ENCODE assay signal across 11 mouse cellular contexts in the genomic region with DNA sequence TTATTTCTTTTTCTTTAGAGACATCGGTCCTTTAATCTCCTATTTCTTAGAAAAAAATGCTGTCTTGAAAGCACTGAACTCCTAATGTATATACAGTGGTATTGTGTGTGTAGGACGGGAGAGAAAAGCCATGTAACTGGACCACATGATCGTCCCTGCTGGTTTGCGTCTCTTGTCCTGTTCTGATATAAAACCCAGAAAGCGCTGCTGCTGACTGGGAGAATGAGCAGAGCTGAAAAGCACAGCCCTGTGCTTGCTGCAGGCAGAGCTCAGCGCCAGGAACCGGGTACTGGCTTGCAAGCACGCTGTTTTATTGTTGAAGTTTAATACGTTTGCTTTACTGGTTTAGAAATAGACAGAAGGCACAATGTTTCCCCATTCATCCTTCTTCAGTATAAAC.
A peak's percentile ranks its signal among the peaks of the same experiment; 100 is the strongest.
DNase-seq lines count a peak whose midpoint lies in the region; ATAC-seq and TF ChIP-seq lines count a peak whose summit lies in the region.
"Had no signal": no experiment of that assay in that cellular context is flagged by ENCODE, and none has a peak within 500 bp of the region (broad histone marks: within the 10 kb centered on the region; RNA-seq: fewer than 3 reads in every experiment).

No protein-coding gene starts in this region.

- WGBS in hindbrain, embryonic 13.5 days, result 71% methylated on average over 9 of the region's 9 CpGs
- 77% methylated on average over 9 of the region's 9 CpGs for WGBS in hindbrain, embryonic 11.5 days
- WGBS in limb, embryonic 14.5 days, result 23% methylated on average over 9 of the region's 9 CpGs

- no peak overlapping the region for H3K4me3 ChIP-seq in hindbrain, embryonic 13.5 days
- H3K4me3 ChIP-seq in hindbrain, embryonic 11.5 days (ENCODE audit: low read depth, low read length), result no peak overlapping the region
- H3K4me3 ChIP-seq in limb, embryonic 14.5 days (replicated peaks; ENCODE audit: low read length), result no peak overlapping the region
- H3K4me3 ChIP-seq: kidney, embryonic 15.5 days; midbrain, embryonic 12.5 days had no signal

- DNase-seq in hindbrain, embryonic 11.5 days (ENCODE audit: low spot score), result no peak
- peak; percentile 21 to 31 for DNase-seq in right cerebral cortex, adult 2 months (ENCODE audit: low spot score in 2 of 2)
- no peak for DNase-seq in right cerebral cortex, postnatal 25 days
- peak; percentile 15 for DNase-seq in limb, embryonic 14.5 days (ENCODE audit: low spot score)
- DNase-seq in liver, result no peak
- DNase-seq in gastrocnemius, postnatal 10 days, result no peak
- DNase-seq in urinary bladder, adult 2 months (ENCODE audit: low spot score), result no peak

- H3K36me3 ChIP-seq in hindbrain, embryonic 13.5 days, result peaks cover 3% of the 10 kb centered on the region
- H3K36me3 ChIP-seq in hindbrain, embryonic 11.5 days (ENCODE audit: control insufficient read depth, insufficient read depth, low read length), result no peaks in the 10 kb centered on the region
- H3K36me3 ChIP-seq in limb, embryonic 14.5 days (ENCODE audit: control insufficient read depth, insufficient read depth, low read length), result 0 out of 2 replicates have a peak, but pooled peaks cover 1% of the 10 kb centered on the region

- H3K9me3 ChIP-seq in hindbrain, embryonic 13.5 days, result 0 out of 2 replicates have a peak, but pooled peaks cover under 1% of the 10 kb centered on the region
- no peaks in the 10 kb centered on the region for H3K9me3 ChIP-seq in hindbrain, embryonic 11.5 days (ENCODE audit: control insufficient read depth, low read length)
- H3K9me3 ChIP-seq in limb, embryonic 14.5 days (ENCODE audit: control insufficient read depth, low read length), result no peaks in the 10 kb centered on the region
- H3K9me3 ChIP-seq: kidney, embryonic 15.5 days; midbrain, embryonic 12.5 days had no signal

- peaks cover 6% of the 10 kb centered on the region for H3K4me1 ChIP-seq in hindbrain, embryonic 13.5 days (replicated peaks)
- H3K4me1 ChIP-seq in hindbrain, embryonic 11.5 days (replicated peaks; ENCODE audit: control insufficient read depth, insufficient read depth, low read length), result no peaks in the 10 kb centered on the region
- peaks cover 29% of the 10 kb centered on the region for H3K4me1 ChIP-seq in limb, embryonic 14.5 days (ENCODE audit: control insufficient read depth, insufficient read depth, low read length)

- no peak for TF ChIP-seq POLR2A in limb, embryonic 14.5 days (IDR thresholded peaks at IDR 0.05; ENCODE audit: borderline replicate concordance, extremely low read depth, insufficient read depth, insufficient read length)

- H3K27me3 ChIP-seq in hindbrain, embryonic 13.5 days, result no peaks in the 10 kb centered on the region
- no peaks in the 10 kb centered on the region for H3K27me3 ChIP-seq in hindbrain, embryonic 11.5 days (ENCODE audit: control insufficient read depth, insufficient read depth, low read length)
- H3K27me3 ChIP-seq in limb, embryonic 14.5 days (ENCODE audit: control insufficient read depth, insufficient read depth, low read length), result no peaks in the 10 kb centered on the region
- H3K27me3 ChIP-seq: kidney, embryonic 15.5 days; midbrain, embryonic 12.5 days had no signal

- peak overlapping the region; percentile 14; the same call in 1 of the 2 replicates for H3K27ac ChIP-seq in hindbrain, embryonic 13.5 days
- H3K27ac ChIP-seq in hindbrain, embryonic 11.5 days (ENCODE audit: low read depth, low read length), result no peak overlapping the region
- H3K27ac ChIP-seq in limb, embryonic 14.5 days (replicated peaks; ENCODE audit: low read depth, low read length), result no peak overlapping the region
- H3K27ac ChIP-seq: kidney, embryonic 15.5 days; midbrain, embryonic 12.5 days had no signal

- no peak for ATAC-seq in hindbrain, embryonic 13.5 days (ENCODE audit: low FRiP score)
- no peak for ATAC-seq in hindbrain, embryonic 11.5 days (ENCODE audit: low FRiP score)
- ATAC-seq in limb, embryonic 14.5 days (ENCODE audit: low FRiP score, low read depth), result no peak
- ATAC-seq: CD4-positive, CD25-positive, alpha-beta regulatory T cell, adult 4 months had no signal

- no peak overlapping the region for H3K9ac ChIP-seq in hindbrain, embryonic 13.5 days
- H3K9ac ChIP-seq in hindbrain, embryonic 11.5 days (ENCODE audit: low read depth, low read length), result no peak overlapping the region
- H3K9ac ChIP-seq in limb, embryonic 14.5 days (ENCODE audit: low read depth, low read length, severe bottlenecking), result no peak overlapping the region
- H3K9ac ChIP-seq: kidney, embryonic 15.5 days; midbrain, embryonic 12.5 days had no signal

- no peak overlapping the region for H3K4me2 ChIP-seq in hindbrain, embryonic 13.5 days
- no peak overlapping the region for H3K4me2 ChIP-seq in hindbrain, embryonic 11.5 days (replicated peaks; ENCODE audit: low read depth, low read length)
- H3K4me2 ChIP-seq in limb, embryonic 14.5 days (replicated peaks; ENCODE audit: low read depth, low read length, severe bottlenecking), result no peak overlapping the region; the same call in 1 of the 2 replicates
- H3K4me2 ChIP-seq: kidney, embryonic 15.5 days; midbrain, embryonic 12.5 days had no signal

Comparison
In these comparisons a context has a peak if more than half of its experiments do, and no peak if none do; other contexts are left out.
1. DNase-seq: peak in right cerebral cortex, adult 2 months (2 of 2) and limb, embryonic 14.5 days (single experiment); none in hindbrain, embryonic 11.5 days (single experiment), right cerebral cortex, postnatal 25 days (single experiment), liver (single experiment), gastrocnemius, postnatal 10 days (single experiment) and urinary bladder, adult 2 months (single experiment).